15 mouse cellular contexts compared by ENCODE assay signal in the genomic region with DNA sequence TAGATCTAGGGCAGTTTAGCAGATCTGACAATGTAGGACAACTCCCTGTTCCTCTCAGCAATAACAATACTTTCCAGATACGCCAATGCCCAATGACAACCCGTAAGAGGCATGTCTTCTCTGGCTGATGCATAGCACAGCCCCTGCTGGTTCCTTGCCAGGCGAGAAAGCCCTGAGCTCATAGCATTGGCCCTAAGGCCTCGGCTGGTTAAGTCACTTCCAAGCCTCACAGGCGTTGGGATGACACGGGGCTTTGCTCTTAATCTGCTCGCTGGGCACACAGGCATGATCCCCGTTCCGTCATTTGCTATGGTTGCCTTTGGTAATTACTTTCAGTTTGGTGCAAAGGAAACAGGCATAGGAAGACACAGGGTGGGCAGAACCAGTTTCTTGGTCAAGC.
DNase-seq lines count a peak whose midpoint lies in the region; TF ChIP-seq lines count a peak whose summit lies in the region.
"Had no signal": no experiment of that assay in that cellular context is flagged by ENCODE, and none has a peak within 500 bp of the region (broad histone marks: within the 10 kb centered on the region; RNA-seq: fewer than 3 reads in every experiment).

No protein-coding gene starts in this region.

- peaks cover 77% of the 10 kb centered on the region for H3K4me1 ChIP-seq in E14TG2a.4 (replicated peaks; ENCODE audit: low read depth, low read length)

- H3K4me3 ChIP-seq in E14TG2a.4 (replicated peaks; ENCODE audit: low read length), result 0 out of 2 replicates have a peak overlapping the region, but pooled peaks have one; percentile 1
- H3K4me3 ChIP-seq: erythroblast, embryonic 14.5 days; hindbrain, embryonic 12.5 days; intestine, embryonic 15.5 days; kidney, embryonic 15.5 days; neural tube, embryonic 13.5 days had no signal

- DNase-seq in left cerebral cortex, postnatal 4 days, result peak; percentile 16
- no peak for DNase-seq in left cerebral cortex, adult 8-10 months (ENCODE audit: low spot score in 2 of 2)
- peak; percentile 22 for DNase-seq in NIH3T3 (ENCODE audit: low read depth)
- peak; percentile 29 for DNase-seq in gastrocnemius, postnatal 25 days
- no peak for DNase-seq in adrenal gland, postnatal 25 days
- no peak for DNase-seq in frontal cortex, postnatal 36 days (ENCODE audit: low spot score in 2 of 2)
- DNase-seq: cerebellum, postnatal 14 days; layer of hippocampus, postnatal 36 days had no signal

- no peak for TF ChIP-seq CTCF in E14TG2a.4 (conservative IDR thresholded peaks at IDR 0.05; ENCODE audit: low read length)

- intact Hi-C loops in left cerebral cortex, postnatal 4 days (cut with DNase I), result no loop called here

- H3K36me3 ChIP-seq in E14TG2a.4 (ENCODE audit: insufficient read depth, low read length), result no peaks in the 10 kb centered on the region
- H3K36me3 ChIP-seq: G1E; hindbrain, embryonic 12.5 days; intestine, embryonic 15.5 days; kidney, embryonic 15.5 days; neural tube, embryonic 13.5 days had no signal

- peaks cover 13% of the 10 kb centered on the region for H3K27me3 ChIP-seq in E14TG2a.4 (ENCODE audit: insufficient read depth, low read length)
- H3K27me3 ChIP-seq: intestine, embryonic 15.5 days; kidney, embryonic 15.5 days; neural tube, embryonic 13.5 days had no signal

- H3K9me3 ChIP-seq in E14TG2a.4 (ENCODE audit: low read length), result no peaks in the 10 kb centered on the region
- H3K9me3 ChIP-seq: hindbrain, embryonic 12.5 days; intestine, embryonic 15.5 days; kidney, embryonic 15.5 days; neural tube, embryonic 13.5 days had no signal

Comparison
In these comparisons a context has a peak if more than half of its experiments do, and no peak if none do; other contexts are left out.
1. DNase-seq: peak in left cerebral cortex, postnatal 4 days (single experiment), NIH3T3 (single experiment) and gastrocnemius, postnatal 25 days (single experiment); none in left cerebral cortex, adult 8-10 months (0 of 2), adrenal gland, postnatal 25 days (single experiment) and frontal cortex, postnatal 36 days (0 of 2).